Mouse (Mus musculus): Measurements from ENCODE around the gene Msh3.
"Not testable (repeated sequence)": the region's sequence is repeated elsewhere in the genome, so short reads cannot be mapped to it uniquely, and the experiment has no call there.

The Msh3 gene

DNA sequence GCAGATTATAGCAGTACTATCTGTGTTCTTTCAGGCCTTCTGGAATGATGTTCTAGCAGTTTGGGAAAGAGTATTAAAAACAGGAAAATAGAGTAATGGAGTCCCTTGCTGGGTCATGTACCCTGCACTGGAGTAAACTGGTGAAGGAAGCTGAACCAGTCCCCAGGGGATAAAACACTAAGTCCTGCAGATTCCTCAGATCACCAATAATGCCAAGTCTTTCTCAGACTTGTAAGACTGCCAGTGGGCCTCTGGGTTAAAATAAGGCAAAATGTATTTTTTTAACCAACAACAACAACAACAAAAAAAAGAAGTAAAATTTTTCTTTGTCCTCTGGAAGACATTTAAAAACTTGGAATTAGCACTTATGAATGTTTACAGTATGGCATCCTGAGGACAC lies 102.5 kb downstream of the Msh3 start:
- no peak for DNase-seq (ENCODE audit: low spot score in 2 of 2)

DNA sequence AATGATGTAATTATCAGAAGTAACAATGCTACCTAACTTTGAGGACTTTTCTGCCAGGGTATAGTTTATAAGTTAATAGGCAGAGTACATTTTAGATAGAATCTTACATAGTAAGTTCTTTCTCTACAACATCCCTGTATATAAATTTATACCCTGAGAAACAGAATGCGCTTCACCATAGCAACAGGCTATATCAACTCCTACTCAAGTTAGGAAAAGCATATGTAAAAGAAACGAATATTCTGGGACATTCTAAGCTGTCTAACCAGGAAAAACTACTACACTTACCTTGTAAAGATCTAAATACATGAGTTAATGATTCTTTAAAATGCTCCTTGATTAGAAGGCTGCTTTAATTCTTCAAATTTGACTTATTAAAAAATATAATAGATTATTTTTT lies 107.2 kb downstream of the Msh3 start:
- DNase-seq (ENCODE audit: low spot score in 2 of 2) = no peak

DNA sequence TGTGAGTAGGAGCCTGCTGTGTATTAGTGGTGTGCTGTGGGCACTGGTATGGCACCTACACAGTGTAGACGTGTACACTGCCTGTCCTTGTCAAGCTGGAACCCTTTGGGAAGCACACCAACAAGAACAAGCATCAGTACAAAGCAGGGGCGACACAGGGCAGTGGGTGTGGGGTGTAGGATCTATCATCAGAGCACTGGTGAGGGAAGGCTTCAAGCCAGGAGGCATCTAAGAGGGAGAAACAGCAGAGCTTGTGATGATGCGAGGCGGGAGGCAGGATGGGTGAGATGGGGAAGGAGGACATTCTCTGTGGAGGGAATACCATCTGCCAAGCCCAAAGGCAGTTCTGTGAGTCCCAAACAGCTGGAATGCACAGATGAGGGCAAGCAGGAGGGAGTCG lies 107.8 kb downstream of the Msh3 start:
- DNase-seq (ENCODE audit: low spot score in 2 of 2) = peak in 1 of 2 experiments; percentile 25

DNA sequence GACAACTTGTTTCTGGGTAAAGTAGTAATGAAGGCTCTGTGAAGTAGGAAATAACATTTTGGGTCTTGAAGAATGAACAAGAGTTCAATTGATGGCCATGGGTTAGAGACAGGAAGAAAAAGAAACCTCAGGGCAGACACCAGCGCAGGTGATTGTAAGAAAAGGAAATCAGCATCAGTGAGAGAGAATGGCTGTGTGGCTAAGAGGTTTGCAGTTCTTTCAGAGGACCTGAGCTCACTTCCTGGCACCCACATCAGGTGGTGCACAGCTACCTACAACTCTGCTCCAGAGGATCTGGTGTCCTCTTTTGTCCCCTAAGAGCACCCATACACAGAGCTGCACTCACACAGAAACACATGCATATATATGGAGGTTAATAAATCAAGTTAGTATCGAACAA lies 110.1 kb downstream of the Msh3 start:
- no peak for DNase-seq (ENCODE audit: low spot score in 2 of 2)

DNA sequence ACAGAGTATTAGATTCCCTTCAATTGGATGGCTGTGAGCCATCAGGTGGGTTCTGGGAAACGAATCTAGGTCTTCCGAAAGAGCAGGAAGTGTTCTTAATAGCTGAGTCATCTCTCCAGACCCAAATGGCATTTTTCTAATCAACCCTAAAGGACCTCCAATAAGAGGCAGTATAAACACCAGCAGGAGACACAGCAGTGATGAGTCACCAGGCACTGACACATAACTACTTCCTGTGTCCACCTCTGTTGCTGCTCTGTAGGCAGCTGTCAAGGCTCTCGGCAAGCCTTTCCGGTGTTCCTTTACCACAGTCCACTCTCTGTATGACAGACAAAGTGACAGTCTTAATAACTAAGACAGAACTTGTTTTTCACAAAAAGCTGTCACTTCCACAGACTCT lies 113.4 kb downstream of the Msh3 start:
- DNase-seq (ENCODE audit: low spot score in 2 of 2) = no peak

DNA sequence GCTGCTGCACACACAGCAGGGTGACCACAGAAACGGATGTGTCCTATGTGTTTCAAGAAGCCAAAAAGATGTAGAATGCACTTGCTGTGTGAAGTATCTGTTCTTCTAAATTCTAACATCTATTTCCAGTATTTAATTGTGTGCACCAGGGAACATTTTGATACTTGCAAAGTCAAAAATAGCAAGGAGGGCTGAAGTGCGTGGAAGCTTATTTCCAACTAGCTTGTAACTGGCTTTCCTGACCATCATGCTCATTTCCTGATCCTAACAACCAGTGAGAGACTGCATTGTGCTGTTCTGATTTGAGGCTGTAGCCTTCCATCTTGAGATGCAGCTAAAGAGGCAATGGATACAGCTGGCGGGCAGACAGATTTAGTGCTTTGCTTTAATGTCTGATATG lies 116.9 kb downstream of the Msh3 start:
- DNase-seq (ENCODE audit: low spot score in 2 of 2) = peak; percentile 19 to 37

DNA sequence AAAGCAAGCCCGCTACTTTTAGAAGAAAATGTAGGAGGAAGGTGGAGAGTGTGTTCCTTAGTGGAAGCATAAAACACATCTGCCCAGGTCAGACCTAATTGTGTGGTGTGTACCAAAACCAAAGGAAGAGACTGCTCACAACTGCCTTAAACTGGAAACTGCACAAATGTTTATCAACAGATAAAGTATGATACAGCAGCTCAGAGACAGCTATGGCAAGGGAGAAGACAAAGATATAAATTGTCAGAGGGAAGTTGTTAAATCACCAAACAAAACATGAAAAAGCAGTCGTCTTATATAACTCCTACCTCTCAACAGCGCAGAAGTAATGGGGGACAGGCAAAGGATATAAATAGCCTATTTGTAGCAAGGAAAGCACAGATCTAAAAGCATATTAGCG lies 117.8 kb downstream of the Msh3 start:
- no peak for DNase-seq (ENCODE audit: low spot score in 2 of 2)

DNA sequence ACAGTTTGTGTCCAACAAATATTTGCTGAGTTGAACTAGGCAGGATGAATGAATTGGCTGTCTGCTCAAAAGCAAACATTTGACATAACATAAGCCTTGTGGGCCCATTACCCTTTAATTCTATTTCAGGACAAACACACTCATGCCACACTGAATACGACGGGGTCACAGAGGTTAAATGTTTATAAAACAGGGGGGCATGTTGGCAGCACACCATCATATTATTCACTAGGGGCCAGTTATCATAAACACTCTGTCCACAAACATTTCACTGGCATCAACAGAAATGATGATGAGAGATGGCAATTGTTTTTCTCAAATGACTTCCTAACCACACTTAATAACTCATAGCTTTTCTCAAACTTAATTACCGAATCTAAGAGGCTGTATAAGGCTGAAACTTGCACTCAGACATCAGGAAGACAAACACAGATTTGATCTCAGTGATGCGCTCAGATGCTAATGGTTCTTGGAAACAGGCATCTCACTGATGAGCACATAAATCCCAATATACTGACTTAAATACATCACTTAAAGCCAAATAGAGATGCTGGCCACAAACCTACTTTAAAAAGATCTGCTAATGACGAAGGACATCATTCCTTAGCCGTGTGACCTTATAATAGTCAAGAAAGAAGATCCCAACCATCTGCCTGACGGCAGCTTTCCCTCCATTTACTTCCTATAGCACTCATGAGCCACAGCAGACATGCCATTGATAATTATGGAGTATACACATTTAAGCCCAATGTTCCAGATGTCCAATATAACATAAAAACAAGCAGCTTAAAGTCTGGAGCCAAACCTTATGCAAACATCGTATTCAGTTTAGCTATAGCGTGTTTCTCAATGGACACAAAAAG lies 122.5 kb downstream of the Msh3 start:
- DNase-seq (ENCODE audit: low spot score in 2 of 2) = no peak

DNA sequence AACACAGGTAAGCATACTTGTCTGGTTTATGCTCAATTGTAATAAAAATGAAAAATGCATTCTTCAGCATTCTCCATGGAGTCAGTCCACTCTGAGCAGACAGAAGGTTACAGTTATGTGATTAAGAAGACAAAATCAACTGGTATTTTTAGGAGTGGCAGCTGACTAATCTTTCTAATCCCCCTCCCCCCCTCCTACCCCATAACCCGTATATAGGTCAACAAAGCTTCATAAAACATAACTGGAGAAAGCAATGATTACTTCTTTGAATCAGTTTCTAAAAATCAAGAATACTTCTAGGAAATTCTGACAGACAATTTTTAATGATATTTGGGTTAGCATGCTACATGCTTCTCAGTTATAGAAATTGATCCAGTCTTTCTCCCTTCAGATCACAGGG lies 126.8 kb downstream of the Msh3 start:
- DNase-seq (ENCODE audit: low spot score in 2 of 2) = no peak

DNA sequence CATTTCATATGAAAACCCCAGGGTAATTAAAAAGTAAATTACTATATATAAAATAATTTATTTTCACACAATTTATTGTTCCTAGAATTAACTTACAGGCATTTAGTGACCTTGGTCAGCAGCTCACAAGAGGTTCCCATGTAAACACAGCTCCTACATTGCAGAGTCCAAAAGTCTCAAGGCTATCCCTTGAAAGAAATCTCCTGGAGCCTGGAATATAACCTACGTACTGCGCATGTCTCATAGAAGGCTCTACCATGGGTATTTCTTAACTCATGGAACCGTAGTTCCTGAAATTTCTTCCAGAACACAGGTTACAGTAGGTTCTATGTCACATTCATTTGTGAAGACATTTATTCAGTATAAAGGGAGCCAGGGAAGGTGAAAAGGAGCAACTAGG lies 131.2 kb downstream of the Msh3 start:
- no peak for DNase-seq (ENCODE audit: low spot score in 2 of 2)

DNA sequence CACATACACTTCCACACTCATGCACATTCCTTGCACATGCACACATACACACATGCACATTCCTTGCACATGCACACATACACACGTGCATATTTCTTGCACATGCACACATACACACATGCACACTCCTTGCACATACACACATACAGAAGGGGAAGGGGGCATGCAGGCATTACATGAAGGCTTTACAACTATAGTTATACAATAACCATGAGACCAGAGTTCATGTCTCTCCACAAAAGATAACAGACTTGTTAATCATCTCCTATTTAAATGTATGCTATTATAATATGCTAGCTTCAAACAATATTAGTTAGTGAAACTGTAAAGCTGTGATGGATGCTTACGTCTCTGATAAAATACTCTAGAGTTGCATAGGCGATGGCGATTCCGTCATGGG lies 132.0 kb downstream of the Msh3 start:
- no peak for DNase-seq (ENCODE audit: low spot score in 2 of 2)

DNA sequence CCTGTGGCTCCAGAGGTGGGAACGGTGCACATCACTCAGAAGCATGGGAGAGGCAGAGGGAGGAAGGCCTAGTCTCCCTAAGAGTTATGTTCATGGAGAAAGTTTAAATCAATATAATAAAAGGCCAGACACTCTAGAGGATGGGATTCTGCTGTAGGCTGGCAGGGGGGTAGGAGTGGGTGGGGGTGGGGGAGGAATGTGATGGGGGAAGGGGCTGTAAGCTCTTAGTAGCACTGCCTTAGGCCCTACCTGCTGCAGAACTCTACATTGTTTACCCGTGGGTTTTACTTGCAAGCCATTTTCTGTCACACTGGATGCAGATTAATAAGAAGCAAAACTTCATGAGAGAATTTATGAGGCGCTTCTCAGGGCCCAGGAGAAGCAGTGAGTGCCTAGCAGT lies 135.0 kb downstream of the Msh3 start:
- no peak for DNase-seq (ENCODE audit: low spot score in 2 of 2)

DNA sequence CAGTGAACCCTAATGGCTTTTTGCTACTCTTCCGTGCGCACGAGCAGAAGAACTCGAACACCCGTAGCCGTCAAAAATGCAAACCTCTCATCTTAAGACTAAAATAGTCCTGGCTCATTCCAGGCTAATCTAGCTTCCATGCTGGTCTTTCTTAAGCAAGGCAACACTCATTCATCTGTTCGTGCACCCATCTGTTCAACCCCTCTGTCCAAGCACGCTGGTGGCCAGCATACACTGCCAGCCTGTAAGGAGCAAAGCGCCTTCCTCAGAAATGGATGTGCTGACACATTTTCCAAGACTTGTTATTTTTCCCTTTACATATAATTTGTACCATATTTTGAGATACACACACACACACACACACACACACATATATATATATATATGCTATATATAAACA lies 137.6 kb downstream of the Msh3 start:
- peak in 1 of 2 experiments; percentile 25 for DNase-seq (ENCODE audit: low spot score in 2 of 2)

DNA sequence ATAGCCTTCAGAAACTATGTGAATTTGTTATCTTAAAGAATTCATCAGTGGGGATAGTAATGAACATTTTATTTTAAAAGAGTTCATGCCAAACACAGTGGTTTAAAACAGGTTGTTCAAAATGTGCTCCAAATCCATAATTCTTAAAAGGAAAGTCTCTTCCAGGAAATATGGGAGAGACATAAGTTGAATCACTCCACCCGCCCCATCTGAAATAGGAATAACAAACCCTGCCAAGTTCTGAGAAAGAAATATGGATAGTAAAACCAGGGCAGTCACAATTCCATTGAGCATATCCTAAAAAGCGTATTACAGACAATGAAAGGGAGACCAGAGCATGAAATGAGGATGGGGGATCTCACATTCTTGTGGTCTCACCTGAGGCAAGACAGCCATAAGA lies 157.9 kb downstream of the Msh3 start:
- no peak for DNase-seq (ENCODE audit: low spot score in 2 of 2)

DNA sequence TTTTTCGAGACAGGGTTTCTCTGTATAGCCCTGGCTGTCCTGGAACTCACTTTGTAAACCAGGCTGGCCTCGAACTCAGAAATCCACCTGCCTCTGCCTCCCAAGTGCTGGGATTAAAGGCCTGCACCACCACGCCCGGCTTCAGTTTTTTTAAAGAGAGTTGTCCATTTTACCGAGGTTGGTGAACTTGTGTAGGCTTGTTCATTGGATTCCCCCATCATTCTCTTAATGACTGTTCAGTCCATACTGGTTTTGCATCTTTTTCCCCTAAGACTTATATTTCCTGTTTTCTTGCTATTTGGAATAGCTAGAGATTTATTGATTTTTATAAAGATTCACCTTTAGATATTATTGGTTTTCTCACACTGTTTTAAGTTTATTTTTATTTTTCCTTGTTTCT lies 161.0 kb downstream of the Msh3 start:
- not testable (repeated sequence) for DNase-seq (ENCODE audit: low spot score in 2 of 2)

DNA sequence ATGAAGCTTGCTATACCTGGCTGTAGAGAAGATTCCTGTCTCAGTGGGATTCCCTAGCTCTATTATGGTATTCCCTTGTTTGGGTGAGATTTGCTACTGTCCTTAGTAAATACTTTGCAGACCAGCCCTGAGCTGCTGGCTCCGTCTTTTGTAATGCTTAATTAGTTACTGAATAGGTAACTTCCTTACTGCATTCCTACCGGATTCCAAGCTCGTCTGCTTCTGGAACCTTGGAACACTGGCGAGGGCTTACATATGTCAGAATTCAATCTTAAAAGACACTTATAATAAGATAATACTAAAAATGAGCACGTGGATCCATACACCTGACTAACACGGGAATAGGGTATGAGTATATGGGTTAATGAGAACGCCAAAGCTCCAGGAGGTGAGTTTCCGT lies 182.1 kb downstream of the Msh3 start:
- not testable (repeated sequence) for DNase-seq (ENCODE audit: low spot score in 2 of 2)

Data from left cerebral cortex, adult 9 months (tissue).